Mouse (Mus musculus) MEL (cell line): Measurements from ENCODE around the gene Srsf1. TPM values are rescaled to one million over a fixed set of nuclear protein-coding genes. Genes with fewer than 3 reads are reported as not detected.
A peak's percentile ranks its signal among the peaks of the same experiment; 100 is the strongest.

Experiments
- DNase-seq: peaks from one replicate; pipeline ENCODE4 v3.0.0; 2011; ENCODE audit warnings: low read depth, low spot score
- H3K27ac ChIP-seq: 2 replicates; pipeline ENCODE4 v1.5.1; 2012; ENCODE audit warnings: low read depth, mild to moderate bottlenecking, control low read depth, low read length, moderate library complexity; ENCODE audit not compliant: control insufficient read depth
- H3K27me3 ChIP-seq, 2 experiments: fragments of 150-350 bp in 1 of 2; sonication (generic) in 1 of 2; 2 replicates each; pipeline ENCODE4 v1.6.1; 2012; ENCODE audit warnings: low read length in 2 of 2, mild to moderate bottlenecking in 2 of 2, improper control_type of control experiment in 1 of 2, moderate library complexity in 1 of 2; ENCODE audit not compliant: insufficient read depth in 2 of 2, control insufficient read depth in 1 of 2
- H3K36me3 ChIP-seq, 2 experiments: 2 replicates each; pipeline ENCODE4 v1.6.1; 2012 to 2014; ENCODE audit warnings: low read length in 2 of 2, improper control_type of control experiment in 1 of 2, inconsistent platforms in 1 of 2, mild to moderate bottlenecking in 1 of 2; ENCODE audit not compliant: insufficient read depth in 2 of 2, control insufficient read depth in 1 of 2
- H3K4me1 ChIP-seq, 2 experiments: fragments of 150-350 bp in 1 of 2; sonication (generic) in 1 of 2; 2 replicates each; pipeline ENCODE4 v1.6.1; 2012; ENCODE audit warnings: low read length in 2 of 2, improper control_type of control experiment in 1 of 2, mild to moderate bottlenecking in 1 of 2; ENCODE audit not compliant: insufficient read depth in 2 of 2, control insufficient read depth in 1 of 2
- H3K4me3 ChIP-seq, 2 experiments: fragments of 150-350 bp in 1 of 2; sonication (generic) in 1 of 2; 2 replicates each; pipeline ENCODE4 v1.5.1; 2012; ENCODE audit warnings: low read depth in 2 of 2, low read length in 2 of 2, mild to moderate bottlenecking in 2 of 2, moderate library complexity in 2 of 2, control low read depth in 1 of 2, improper control_type of control experiment in 1 of 2; ENCODE audit not compliant: control insufficient read depth in 1 of 2, insufficient read depth in 1 of 2
- H3K79me2 ChIP-seq: 2 replicates; pipeline ENCODE4 v1.6.1; 2012; ENCODE audit warnings: mild to moderate bottlenecking, low read length, moderate library complexity; ENCODE audit not compliant: control insufficient read depth, poor library complexity, insufficient read depth
- H3K9ac ChIP-seq: 2 replicates; pipeline ENCODE4 v1.6.1; 2012; ENCODE audit warnings: low read depth, mild to moderate bottlenecking, control low read depth, low read length, moderate library complexity; ENCODE audit not compliant: control insufficient read depth, poor library complexity, severe bottlenecking
- H3K9me3 ChIP-seq: fragments of 150-350 bp; sonication (generic); replicated peaks from 2 replicates; pipeline ENCODE4 v1.6.1; 2012; ENCODE audit warnings: mild to moderate bottlenecking, low read length, improper control_type of control experiment, moderate library complexity; ENCODE audit not compliant: insufficient read depth
- BHLHE40 ChIP-seq: IDR thresholded peaks from 2 replicates; pipeline ENCODE4 v1.6.1; 2012; ENCODE audit warnings: low read depth, mild to moderate bottlenecking, inconsistent platforms, low read length, improper control_type of control experiment, borderline replicate concordance
- CHD1 ChIP-seq: IDR thresholded peaks from 2 replicates; pipeline ENCODE4 v1.6.1; 2012; ENCODE audit warnings: low read depth, mild to moderate bottlenecking, inconsistent platforms, low read length, improper control_type of control experiment
- CHD2 ChIP-seq: IDR thresholded peaks from 2 replicates; pipeline ENCODE4 v1.6.1; 2011; ENCODE audit warnings: low read length, improper control_type of control experiment
- CTCF ChIP-seq, 3 experiments: IDR thresholded peaks in 2 of 3; conservative IDR thresholded peaks in 1 of 3; 2 replicates each; pipeline ENCODE4 v1.5.1; 2011 to 2012; ENCODE audit warnings: low read length in 3 of 3, low read depth in 2 of 3, mild to moderate bottlenecking in 2 of 3, improper control_type of control experiment in 1 of 3, inconsistent platforms in 1 of 3, mixed read lengths in 1 of 3, moderate library complexity in 1 of 3; ENCODE audit not compliant: control insufficient read depth in 1 of 3, insufficient read depth in 1 of 3, poor library complexity in 1 of 3, severe bottlenecking in 1 of 3
- E2F4 ChIP-seq: IDR thresholded peaks from 2 replicates; pipeline ENCODE4 v1.6.1; 2011; ENCODE audit warnings: low read depth, low read length, improper control_type of control experiment, borderline replicate concordance
- ELF1 ChIP-seq: IDR thresholded peaks from 2 replicates; pipeline ENCODE4 v1.6.1; 2014; ENCODE audit warnings: low read depth, mild to moderate bottlenecking, inconsistent platforms, low read length, improper control_type of control experiment, moderate library complexity
- GABPA ChIP-seq: IDR thresholded peaks from 2 replicates; pipeline ENCODE4 v1.6.1; 2012; ENCODE audit warnings: low read depth, mild to moderate bottlenecking, inconsistent platforms, low read length, improper control_type of control experiment, moderate library complexity
- GATA1 ChIP-seq: IDR thresholded peaks from 2 replicates; pipeline ENCODE4 v1.6.1; 2011; ENCODE audit warnings: low read depth, low read length, improper control_type of control experiment
- HCFC1 ChIP-seq: IDR thresholded peaks from 2 replicates; pipeline ENCODE4 v1.6.1; 2012; ENCODE audit warnings: low read depth, mild to moderate bottlenecking, inconsistent platforms, low read length, improper control_type of control experiment, moderate library complexity
- JUND ChIP-seq: IDR thresholded peaks from 2 replicates; pipeline ENCODE4 v1.6.1; 2011; ENCODE audit warnings: low read depth, mild to moderate bottlenecking, improper control_type of control experiment, low read length
- MAX ChIP-seq: IDR thresholded peaks from 2 replicates; pipeline ENCODE4 v1.6.1; 2011; ENCODE audit warnings: low read length, improper control_type of control experiment
- MAZ ChIP-seq: IDR thresholded peaks from 2 replicates; pipeline ENCODE4 v1.6.1; 2012; ENCODE audit warnings: low read depth, mild to moderate bottlenecking, inconsistent platforms, low read length, improper control_type of control experiment
- MXI1 ChIP-seq: IDR thresholded peaks from 2 replicates; pipeline ENCODE4 v1.6.1; 2011; ENCODE audit warnings: mild to moderate bottlenecking, low read depth, low read length, improper control_type of control experiment
- NELFE ChIP-seq: IDR thresholded peaks from 2 replicates; pipeline ENCODE4 v1.6.1; 2011; ENCODE audit warnings: low read depth, low read length, improper control_type of control experiment
- NRF1 ChIP-seq: IDR thresholded peaks from 2 replicates; pipeline ENCODE4 v1.6.1; 2014; ENCODE audit warnings: low read depth, mild to moderate bottlenecking, inconsistent platforms, low read length, improper control_type of control experiment, moderate library complexity; ENCODE audit not compliant: poor library complexity, insufficient read depth, severe bottlenecking
- POLR2AphosphoS5 ChIP-seq: IDR thresholded peaks from 2 replicates; pipeline ENCODE4 v1.6.1; 2012; ENCODE audit warnings: low read depth, borderline replicate concordance, mild to moderate bottlenecking, inconsistent platforms, low read length, moderate library complexity, mixed read lengths
- RAD21 ChIP-seq: IDR thresholded peaks from 2 replicates; pipeline ENCODE4 v1.6.1; 2011; ENCODE audit warnings: mild to moderate bottlenecking, low read depth, low read length, improper control_type of control experiment
- RCOR1 ChIP-seq: IDR thresholded peaks from 2 replicates; pipeline ENCODE4 v1.6.1; 2012; ENCODE audit warnings: low read depth, mild to moderate bottlenecking, inconsistent platforms, low read length, improper control_type of control experiment
- SIN3A ChIP-seq: IDR thresholded peaks from 2 replicates; pipeline ENCODE4 v1.6.1; 2012; ENCODE audit warnings: low read length, improper control_type of control experiment, inconsistent platforms
- SMC3 ChIP-seq: IDR thresholded peaks from 2 replicates; pipeline ENCODE4 v1.6.1; 2011; ENCODE audit warnings: low read depth, low read length, improper control_type of control experiment
- TAL1 ChIP-seq: IDR thresholded peaks from 2 replicates; pipeline ENCODE4 v1.6.1; 2012; ENCODE audit warnings: mild to moderate bottlenecking, inconsistent platforms, low read length, moderate library complexity, mixed read lengths
- TCF12 ChIP-seq: IDR thresholded peaks from 2 replicates; pipeline ENCODE4 v1.6.1; 2014; ENCODE audit warnings: low read depth, mild to moderate bottlenecking, inconsistent platforms, low read length, improper control_type of control experiment, moderate library complexity
- UBTF ChIP-seq: IDR thresholded peaks from 2 replicates; pipeline ENCODE4 v1.6.1; 2012; ENCODE audit warnings: low read depth, mild to moderate bottlenecking, inconsistent platforms, low read length, improper control_type of control experiment, moderate library complexity, borderline replicate concordance; ENCODE audit not compliant: insufficient read depth
- ZC3H11A ChIP-seq: IDR thresholded peaks from 2 replicates; pipeline ENCODE4 v1.6.1; 2012; ENCODE audit warnings: low read depth, mild to moderate bottlenecking, inconsistent platforms, low read length, improper control_type of control experiment
- ZKSCAN1 ChIP-seq: IDR thresholded peaks from 2 replicates; pipeline ENCODE4 v1.6.1; 2012; ENCODE audit warnings: low read depth, mild to moderate bottlenecking, inconsistent platforms, low read length, improper control_type of control experiment, moderate library complexity
- ZMIZ1 ChIP-seq: IDR thresholded peaks from 2 replicates; pipeline ENCODE4 v1.6.1; 2012; ENCODE audit warnings: low read depth, mild to moderate bottlenecking, inconsistent platforms, low read length, improper control_type of control experiment, moderate library complexity
- polyA plus RNA-seq, 2 experiments: library from polyadenylated mRNA; stranded (reverse) in 1 of 2; unstranded in 1 of 2; fragments of >175 nt in 1 of 2; fragments of >200 nt in 1 of 2; gene quantifications; 2 replicates each; pipeline versions ENCODE4 v1.2.1 to v1.2.4; 2012; ENCODE audit warnings: low replicate concordance in 2 of 2, low read depth in 1 of 2; ENCODE audit not compliant: insufficient read length in 2 of 2, insufficient read depth in 1 of 2, missing spikeins in 1 of 2
- total RNA-seq: library from RNA; depleted of rRNA; stranded (reverse); fragments of 300-350 nt; gene quantifications from 2 replicates; pipeline ENCODE4 v1.2.3, GENCODE M21; 2012

The Srsf1 gene
- total and polyA plus RNA-seq, 3 experiments = 421 to 596 (median 431) TPM

- TF ChIP-seq GABPA (no peak), CHD1 (no peak), ZMIZ1 (no peak), BHLHE40 (peak; percentile 62), NELFE (no peak), TCF12 (peak; percentile 92), HCFC1 (0 out of 2 replicates have a peak, but pooled peaks have one; percentile 16), JUND (no peak), CHD2 (no peak), GATA1 (peak; percentile 86), TAL1 (peak; percentile 26; the same call in 1 of the 2 replicates), ZKSCAN1 (no peak), POLR2AphosphoS5 (no peak)
Observed at GRCm38 (mm10) chr11:88098021-88098729, 51.0 kb downstream of the Srsf1 start, which contains the start of gene Cuedc1 (continued).

- H3K27ac ChIP-seq = no peak overlapping the region
- DNase-seq = peak; percentile 63
Observed at GRCm38 (mm10) chr11:88098787-88099598, 51.8 kb downstream of the Srsf1 start.

More at GRCm38 (mm10) chr11:88098787-88099598, 51.8 kb downstream of the Srsf1 start:
- H3K36me3 ChIP-seq = peaks cover 0 to 15% of the 10 kb centered on the region in 2 experiments; a peak in 2 of 4 replicates
- H3K27me3 ChIP-seq = peaks cover 20 to 22% of the 10 kb centered on the region in 2 experiments
- peaks cover 7 to 25% of the 10 kb centered on the region in 2 experiments for H3K4me1 ChIP-seq
- H3K9ac ChIP-seq = peak overlapping the region; percentile 38
- no peaks in the 10 kb centered on the region for H3K79me2 ChIP-seq
- peak overlapping the region; percentile 44 to 45; a peak in 3 of 4 replicates for H3K4me3 ChIP-seq
- H3K9me3 ChIP-seq = no peaks in the 10 kb centered on the region
- no peak for TF ChIP-seq MAX
- TF ChIP-seq TCF12 = 0 out of 2 replicates have a peak, but pooled peaks have one; percentile 13
- no peak for TF ChIP-seq TAL1
- TF ChIP-seq NRF1 = no peak
- TF ChIP-seq CTCF (IDR thresholded peaks at IDR 0.05 in 2 of 3, conservative IDR thresholded peaks at IDR 0.05 in 1 of 3; ENCODE audit: control insufficient read depth in 1 of 3, insufficient read depth in 1 of 3, low read depth in 2 of 3, low read length in 3 of 3, poor library complexity in 1 of 3, severe bottlenecking in 1 of 3) = peak in 1 of 3 experiments; percentile 27; a peak in 2 of 6 replicates
- TF ChIP-seq ZC3H11A = no peak
- no peak for TF ChIP-seq CHD2
- TF ChIP-seq GATA1 = no peak
- TF ChIP-seq ZKSCAN1 = no peak
- no peak for TF ChIP-seq SIN3A
- TF ChIP-seq MXI1 = no peak
- no peak for TF ChIP-seq RAD21
- TF ChIP-seq BHLHE40 = no peak
- no peak for TF ChIP-seq RCOR1
- no peak for TF ChIP-seq ELF1
- no peak for TF ChIP-seq MAZ
- TF ChIP-seq E2F4 = no peak
- TF ChIP-seq HCFC1 = no peak
- no peak for TF ChIP-seq SMC3
- peak; percentile 89; the same call in 1 of the 2 replicates for TF ChIP-seq UBTF
- TF ChIP-seq JUND = no peak
